Mouse (Mus musculus): Measurements from ENCODE around the gene Cidec.

Gene Cidec

GRCm38 (mm10) chr6:113410001-113410400 lies 25.6 kb downstream of the Cidec start:
- no peak for DNase-seq (ENCODE audit: low spot score in 2 of 2)

GRCm38 (mm10) chr6:113406683-113407082 lies 28.9 kb downstream of the Cidec start:
- no peak for DNase-seq (ENCODE audit: low spot score in 2 of 2)

- no peak for DNase-seq (ENCODE audit: low spot score in 2 of 2)
Measured at GRCm38 (mm10) chr6:113405483-113405882, 30.1 kb downstream of the Cidec start.

GRCm38 (mm10) chr6:113404649-113405448 lies 30.7 kb downstream of the Cidec start:
- no peak for DNase-seq (ENCODE audit: low spot score in 2 of 2)

GRCm38 (mm10) chr6:113402094-113402493 lies 33.5 kb downstream of the Cidec start:
- DNase-seq (ENCODE audit: low spot score in 2 of 2) = no peak

- no peak for DNase-seq (ENCODE audit: low spot score in 2 of 2)
Measured at GRCm38 (mm10) chr6:113396270-113397030, 39.1 kb downstream of the Cidec start.

- DNase-seq (ENCODE audit: low spot score in 2 of 2) = no peak
Measured at GRCm38 (mm10) chr6:113395501-113395900, 40.1 kb downstream of the Cidec start.

- DNase-seq (ENCODE audit: low spot score in 2 of 2) = no peak
Measured at GRCm38 (mm10) chr6:113394811-113395210, 40.7 kb downstream of the Cidec start.

GRCm38 (mm10) chr6:113393951-113394350 lies 41.6 kb downstream of the Cidec start:
- no peak for DNase-seq (ENCODE audit: low spot score in 2 of 2)

- no peak for DNase-seq (ENCODE audit: low spot score in 2 of 2)
Measured at GRCm38 (mm10) chr6:113392387-113393071, 43.0 kb downstream of the Cidec start.

- no peak for DNase-seq (ENCODE audit: low spot score in 2 of 2)
Measured at GRCm38 (mm10) chr6:113392015-113392386, 43.6 kb downstream of the Cidec start.

- no peak for DNase-seq (ENCODE audit: low spot score in 2 of 2)
Measured at GRCm38 (mm10) chr6:113390715-113391114, 44.8 kb downstream of the Cidec start.

GRCm38 (mm10) chr6:113388960-113389359 lies 46.6 kb downstream of the Cidec start, which contains the start of gene Ttll3:
TSS of gene Ttll3 (plus strand) at chr6:113389260.
- no peak for DNase-seq (ENCODE audit: low spot score in 2 of 2)

- no peak for DNase-seq (ENCODE audit: low spot score in 2 of 2)
Measured at GRCm38 (mm10) chr6:113386025-113386424, 49.5 kb downstream of the Cidec start.

- DNase-seq (ENCODE audit: low spot score in 2 of 2) = no peak
Measured at GRCm38 (mm10) chr6:113385160-113385714, 50.3 kb downstream of the Cidec start.

- no peak for DNase-seq (ENCODE audit: low spot score in 2 of 2)
Measured at GRCm38 (mm10) chr6:113384351-113384927, 51.1 kb downstream of the Cidec start.

GRCm38 (mm10) chr6:113380480-113380879 lies 55.1 kb downstream of the Cidec start:
- DNase-seq (ENCODE audit: low spot score in 2 of 2) = no peak

GRCm38 (mm10) chr6:113379246-113379645 lies 56.3 kb downstream of the Cidec start:
- DNase-seq (ENCODE audit: low spot score in 2 of 2) = no peak

- peak; percentile 86 to 87 for DNase-seq (ENCODE audit: low spot score in 2 of 2)
Measured at GRCm38 (mm10) chr6:113377496-113378385, 57.8 kb downstream of the Cidec start, which contains the start of the genes Tada3 and Arpc4. TSS of gene Tada3 (minus strand) at chr6:113377883. TSS of gene Arpc4 (plus strand) at chr6:113378115.

GRCm38 (mm10) chr6:113377172-113377495 lies 58.4 kb downstream of the Cidec start:
- no peak for DNase-seq (ENCODE audit: low spot score in 2 of 2)

Measured in spleen, postnatal 14 days (tissue).